Mouse (Mus musculus) stomach, postnatal 0 days (tissue): ENCODE data around the gene Taf4.

ENCODE experiments used
- CTCF ChIP-seq: IDR thresholded peaks from 2 replicates; pipeline ENCODE4 v1.5.1; 2016; ENCODE audit warnings: antibody characterized with exemption, low read depth, mild to moderate bottlenecking, moderate library complexity
- EP300 ChIP-seq: optimal IDR thresholded peaks from 2 replicates; pipeline ENCODE3; 2016; ENCODE audit warnings: antibody characterized with exemption

- TF ChIP-seq CTCF (no peak), EP300 (no peak)
These were observed 3.4 kb upstream of the Taf4 start for GRCm38 (mm10) chr2:179979836-179980235.
